Mouse (Mus musculus): ENCODE data around the gene Bpifa2. TPM values are rescaled to one million over a fixed set of nuclear protein-coding genes. Genes with fewer than 3 reads are reported as not detected.

Gene Bpifa2
- polyA plus RNA-seq, 1 experiment, result 0.11 TPM

DNA sequence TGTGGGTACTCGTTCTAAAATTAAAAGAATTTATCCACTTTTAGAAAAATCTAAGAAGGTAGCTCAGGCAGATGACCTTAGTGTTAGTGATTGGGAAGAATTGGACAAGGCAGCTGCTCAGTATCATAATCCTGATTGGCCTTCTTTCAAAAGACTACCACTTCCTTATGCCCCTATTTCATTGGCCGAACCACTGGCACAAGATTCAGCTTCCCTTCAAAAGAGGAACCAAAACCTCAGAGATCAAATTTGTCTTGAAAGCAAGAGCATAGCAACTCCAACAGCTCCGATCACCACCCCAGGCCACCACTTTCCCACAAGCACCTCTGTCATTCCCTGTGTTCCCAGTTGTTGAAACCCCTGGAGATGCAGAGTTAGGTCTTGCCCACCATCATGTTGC, 36.7 kb downstream of the Bpifa2 start:
- H3K4me1 ChIP-seq (ENCODE audit: control insufficient read depth, insufficient read depth, low read length), result no peaks in the 10 kb centered on the region
- TF ChIP-seq POLR2A (IDR thresholded peaks at IDR 0.05; ENCODE audit: control insufficient read depth, low read depth, low read length) (no peak), CTCF (IDR thresholded peaks at IDR 0.05; ENCODE audit: control insufficient read depth, insufficient read depth, insufficient replicate concordance, low read depth, low read length) (no peak)
- H3K27ac ChIP-seq (ENCODE audit: control insufficient read depth, insufficient read depth, low read depth, low read length), result no peak overlapping the region
- no peaks in the 10 kb centered on the region for H3K27me3 ChIP-seq (ENCODE audit: control insufficient read depth, insufficient read depth, low read length)
- H3K36me3 ChIP-seq (ENCODE audit: control insufficient read depth, insufficient read depth, low read length), result no peaks in the 10 kb centered on the region
- no peak overlapping the region for H3K4me3 ChIP-seq (ENCODE audit: control insufficient read depth, low read depth, low read length)

DNA sequence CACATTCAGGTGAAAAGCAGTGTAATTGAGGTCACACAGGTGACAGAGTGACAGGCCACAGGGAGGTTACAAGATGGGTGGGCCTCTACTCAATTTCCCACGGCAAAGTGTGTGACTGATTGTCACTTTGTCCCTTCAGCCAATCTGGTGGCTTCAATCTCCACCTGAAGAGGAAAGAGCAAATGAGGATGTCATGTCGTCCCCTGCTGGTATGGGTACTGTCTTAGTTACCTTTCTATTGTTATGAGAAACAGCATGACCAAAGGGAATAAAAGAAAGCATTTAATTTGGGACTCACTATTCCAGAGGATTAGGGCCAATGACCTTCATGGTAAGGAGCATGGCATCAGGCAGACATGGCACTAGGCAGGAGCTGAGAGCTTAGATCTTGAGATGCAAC, 50.6 kb downstream of the Bpifa2 start:
- Histone ChIP-seq H3K4me3 (ENCODE audit: control insufficient read depth, low read depth, low read length) (no peak overlapping the region), H3K4me1 (ENCODE audit: control insufficient read depth, insufficient read depth, low read length) (no peaks in the 10 kb centered on the region), H3K36me3 (ENCODE audit: control insufficient read depth, insufficient read depth, low read length) (no peaks in the 10 kb centered on the region), H3K27ac (ENCODE audit: control insufficient read depth, insufficient read depth, low read depth, low read length) (no peak overlapping the region), H3K27me3 (ENCODE audit: control insufficient read depth, insufficient read depth, low read length) (no peaks in the 10 kb centered on the region)
- TF ChIP-seq POLR2A (IDR thresholded peaks at IDR 0.05; ENCODE audit: control insufficient read depth, low read depth, low read length), result no peak
- TF ChIP-seq CTCF (IDR thresholded peaks at IDR 0.05; ENCODE audit: control insufficient read depth, insufficient read depth, insufficient replicate concordance, low read depth, low read length), result no peak

Other genes with a start within 250 kb of the Bpifa2 start
- 41.4 and 46.4 TPM in 2 replicates for gene Efcab8, start 228.3 kb upstream of the Bpifa2 start, polyA plus RNA-seq (2012; rRNA removed)
- gene Sun5, start 137.2 kb upstream of the Bpifa2 start, polyA plus RNA-seq (2012; rRNA removed), result 255 and 271 TPM in 2 replicates
- 7.2 and 7.7 TPM in 2 replicates for gene Bpifb2, start 133.2 kb upstream of the Bpifa2 start, polyA plus RNA-seq (2012; rRNA removed)
- gene Bpifb6, start 107.9 kb upstream of the Bpifa2 start, polyA plus RNA-seq (2012; rRNA removed), result 0.21 and 0.36 TPM in 2 replicates
- 5.0 and 5.4 TPM in 2 replicates for gene Bpifb3, start 90.0 kb upstream of the Bpifa2 start, polyA plus RNA-seq (2012; rRNA removed)
- gene Bpifb4, start 70.1 kb upstream of the Bpifa2 start, polyA plus RNA-seq (2012; rRNA removed), result 0.33 and 0.64 TPM in 2 replicates
- 7.6 and 9.6 TPM in 2 replicates for gene Bpifa6, start 33.3 kb upstream of the Bpifa2 start, polyA plus RNA-seq (2012; rRNA removed)
- gene Bpifa3, start 122.1 kb downstream of the Bpifa2 start, polyA plus RNA-seq (2012; rRNA removed), result 195 and 226 TPM in 2 replicates
- 0.83 and 0.93 TPM in 2 replicates for gene Bpifa1, start 134.6 kb downstream of the Bpifa2 start, polyA plus RNA-seq (2012; rRNA removed)
- not detected in 2 replicates for gene Bpifa5, start 154.3 kb downstream of the Bpifa2 start, polyA plus RNA-seq (2012; rRNA removed)
- 0.37 and 0.42 TPM in 2 replicates for gene Bpifb1, start 182.6 kb downstream of the Bpifa2 start, polyA plus RNA-seq (2012; rRNA removed)
- gene Bpifb5, start 215.5 kb downstream of the Bpifa2 start, polyA plus RNA-seq (2012; rRNA removed), result 12.7 and 14.1 TPM in 2 replicates
- gene Bpifb9a, start 249.6 kb downstream of the Bpifa2 start, polyA plus RNA-seq (2012; rRNA removed), result not detected in 2 replicates

All from testis, adult 2 months (tissue).